Mouse (Mus musculus) hematopoietic multipotent progenitor cell, adult 10-12 weeks (in vitro differentiated cells): ENCODE results near the gene B4gat1. TPM values are rescaled to one million over a fixed set of nuclear protein-coding genes. Genes with fewer than 3 reads are reported as not detected.

Experiments
- polyA plus RNA-seq: library from polyadenylated mRNA; stranded (reverse); fragments of >175 nt; gene quantifications from 2 replicates; pipeline ENCODE4 v1.2.3, GENCODE M21; 2012; ENCODE audit warnings: low replicate concordance

The B4gat1 gene
- 6.8 and 7.5 TPM in 2 replicates for polyA plus RNA-seq

GRCm38 (mm10) chr19:5038709-5039156 is at the start of gene B4gat1, which contains the start of gene AC124502.3:
Gene B4gat1, plus strand, starts transcription at chr19:5038826.
Gene AC124502.3, plus strand, starts transcription at chr19:5038891.

GRCm38 (mm10) chr19:4990256-4990625 is 48.4 kb upstream of the B4gat1 start, which contains the start of gene Npas4:
Gene Npas4, minus strand, starts transcription at chr19:4990316.

GRCm38 (mm10) chr19:5023621-5024479 is 14.8 kb upstream of the B4gat1 start, which contains the start of gene Slc29a2:
Gene Slc29a2, plus strand, starts transcription at chr19:5023860.

GRCm38 (mm10) chr19:5040862-5041523 is 2.4 kb downstream of the B4gat1 start, which contains the start of gene Brms1:
Gene Brms1, plus strand, starts transcription at chr19:5041354.

GRCm38 (mm10) chr19:5050047-5050905 is 11.7 kb downstream of the B4gat1 start, which contains the start of gene Rin1:
Gene Rin1, plus strand, starts transcription at chr19:5050481.

GRCm38 (mm10) chr19:5067867-5068569 is 29.4 kb downstream of the B4gat1 start, which contains the start of gene Cd248:
Gene Cd248, plus strand, starts transcription at chr19:5068078.

GRCm38 (mm10) chr19:5085145-5085863 is 46.7 kb downstream of the B4gat1 start, which contains the start of gene Tmem151a:
Gene Tmem151a, minus strand, starts transcription at chr19:5085531.

GRCm38 (mm10) chr19:5087884-5088728 is 49.5 kb downstream of the B4gat1 start, which contains the start of gene Yif1a:
Gene Yif1a, plus strand, starts transcription at chr19:5088538.

Other genes with a start within 250 kb of the B4gat1 start
- 6.9 and 16.0 TPM in 2 replicates for gene Rbm4, start 244.9 kb upstream of the B4gat1 start, polyA plus RNA-seq
- 3.8 and 4.1 TPM in 2 replicates for gene Gm21992, start 227.2 kb upstream of the B4gat1 start, polyA plus RNA-seq
- 20.9 and 36.1 TPM in 2 replicates for gene Rbm14, start 227.2 kb upstream of the B4gat1 start, polyA plus RNA-seq
- 12.7 and 51.8 TPM in 2 replicates for gene Ccs, start 199.5 kb upstream of the B4gat1 start, polyA plus RNA-seq
- gene Ccdc87, start 199.5 kb upstream of the B4gat1 start, polyA plus RNA-seq: not detected in 2 replicates
- 11.0 and 13.2 TPM in 2 replicates for gene Ctsf, start 183.7 kb upstream of the B4gat1 start, polyA plus RNA-seq
- gene Actn3, start 160.9 kb upstream of the B4gat1 start, polyA plus RNA-seq: 0.22 and 0.38 TPM in 2 replicates
- 4.0 and 5.5 TPM in 2 replicates for gene Zdhhc24, start 160.2 kb upstream of the B4gat1 start, polyA plus RNA-seq
- gene Bbs1, start 132.2 kb upstream of the B4gat1 start, polyA plus RNA-seq: 2.5 and 3.9 TPM in 2 replicates
- 53.2 and 59.1 TPM in 2 replicates for gene Dpp3, start 110.5 kb upstream of the B4gat1 start, polyA plus RNA-seq
- 0.70 and 1.6 TPM in 2 replicates for gene Peli3, start 95.7 kb upstream of the B4gat1 start, polyA plus RNA-seq
- gene Mrpl11, start 76.7 kb upstream of the B4gat1 start, polyA plus RNA-seq: 32.1 and 50.4 TPM in 2 replicates
- 0.58 and 2.6 TPM in 2 replicates for gene Npas4, start 48.5 kb upstream of the B4gat1 start, polyA plus RNA-seq
- 2.2 and 2.4 TPM in 2 replicates for gene Slc29a2, start 15.0 kb upstream of the B4gat1 start, polyA plus RNA-seq
- gene AC124502.3, start 65 bp downstream of the B4gat1 start, polyA plus RNA-seq: 0.27 and 1.1 TPM in 2 replicates
- 43.8 and 84.2 TPM in 2 replicates for gene Brms1, start 2.5 kb downstream of the B4gat1 start, polyA plus RNA-seq
- 2.1 and 4.0 TPM in 2 replicates for gene Rin1, start 11.7 kb downstream of the B4gat1 start, polyA plus RNA-seq
- gene Cd248, start 29.3 kb downstream of the B4gat1 start, polyA plus RNA-seq: 0.21 and 1.8 TPM in 2 replicates
- gene Tmem151a, start 46.7 kb downstream of the B4gat1 start, polyA plus RNA-seq: 1.0 and 1.3 TPM in 2 replicates
- gene Yif1a, start 49.7 kb downstream of the B4gat1 start, polyA plus RNA-seq: 10.9 and 21.1 TPM in 2 replicates
- 1.5 and 5.0 TPM in 2 replicates for gene Cnih2, start 59.7 kb downstream of the B4gat1 start, polyA plus RNA-seq
- gene Rab1b, start 68.2 kb downstream of the B4gat1 start, polyA plus RNA-seq: 262 and 428 TPM in 2 replicates
- 56.4 and 62.5 TPM in 2 replicates for gene Klc2, start 79.7 kb downstream of the B4gat1 start, polyA plus RNA-seq
- 58.7 and 139 TPM in 2 replicates for gene Pacs1, start 234.3 kb downstream of the B4gat1 start, polyA plus RNA-seq